Mouse (Mus musculus): Measurements from ENCODE around the gene Herpud1. TPM values are rescaled to one million over a fixed set of nuclear protein-coding genes. Genes with fewer than 3 reads are reported as not detected.

Herpud1 gene
- total and polyA plus RNA-seq, 3 experiments: 124 to 257 (median 206) TPM

GRCm38 (mm10) chr8:94415218-94415617 lies 29.0 kb downstream of the Herpud1 start:
- TF ChIP-seq ELF1 (IDR thresholded peaks at IDR 0.05; ENCODE audit: low read depth, low read length) (no peak), CHD2 (IDR thresholded peaks at IDR 0.05; ENCODE audit: low read length) (no peak), USF1 (IDR thresholded peaks at IDR 0.05; ENCODE audit: low read depth, low read length) (peak; percentile 41; the same call in 1 of the 2 replicates), SMC3 (IDR thresholded peaks at IDR 0.05; ENCODE audit: low read depth, low read length) (no peak), USF2 (conservative IDR thresholded peaks at IDR 0.05; ENCODE audit: low read depth, low read length) (0 out of 2 replicates have a peak, but pooled peaks have one; percentile 5), NELFE (IDR thresholded peaks at IDR 0.05; ENCODE audit: low read depth, low read length) (no peak), CTCF (conservative IDR thresholded peaks at IDR 0.05 in 1 of 2, IDR thresholded peaks at IDR 0.05 in 1 of 2; ENCODE audit: low read depth in 2 of 2, low read length in 2 of 2) (no peak), TBP (conservative IDR thresholded peaks at IDR 0.05; ENCODE audit: low read depth, low read length) (no peak), HCFC1 (IDR thresholded peaks at IDR 0.05; ENCODE audit: low read depth, low read length) (no peak)
- Histone ChIP-seq H3K4me1 (ENCODE audit: control insufficient read depth in 1 of 2, insufficient read depth in 2 of 2) (peaks cover 12 to 23% of the 10 kb centered on the region in 2 experiments; a peak in 3 of 4 replicates), H3K4me2 (ENCODE audit: insufficient read depth, low read depth, poor library complexity, severe bottlenecking) (no peak overlapping the region), H3K4me3 (replicated peaks in 1 of 3; ENCODE audit: low read depth in 2 of 3, low read length in 2 of 3, poor library complexity in 1 of 3) (no peak overlapping the region), H3K27ac (ENCODE audit: insufficient read depth, low read depth) (no peak overlapping the region), H3K9me3 (replicated peaks; ENCODE audit: low read length) (no peaks in the 10 kb centered on the region), H3K79me2 (replicated peaks; ENCODE audit: control insufficient read depth, extremely low read depth, insufficient read depth, poor library complexity, severe bottlenecking) (no peaks in the 10 kb centered on the region), H3K9ac (ENCODE audit: insufficient read depth, low read depth) (no peak overlapping the region), H3K27me3 (replicated peaks) (no peaks in the 10 kb centered on the region), H3K36me3 (replicated peaks in 1 of 2; ENCODE audit: control insufficient read depth in 1 of 2, insufficient read depth in 1 of 2, low read length in 1 of 2) (no peaks in the 10 kb centered on the region)
- DNase-seq (ENCODE audit: extremely low read depth): no peak
- in situ Hi-C loops (cut with MboI; ENCODE audit: low pct_ligation_motif_present, low pct_unique_long_range_greater_than_20kb, low sequenced_read_pairs): no loop called here
- dilution Hi-C loops (cut with MboI; ENCODE audit: extremely low pct_ligation_motif_present, extremely low pct_unique_long_range_greater_than_20kb, low sequenced_read_pairs): no loop called here

- Histone ChIP-seq H3K36me3 (replicated peaks in 1 of 2; ENCODE audit: control insufficient read depth in 1 of 2, insufficient read depth in 1 of 2, low read length in 1 of 2) (no peaks in the 10 kb centered on the region), H3K4me3 (replicated peaks in 1 of 3; ENCODE audit: low read depth in 2 of 3, low read length in 2 of 3, poor library complexity in 1 of 3) (no peak overlapping the region), H3K79me2 (replicated peaks; ENCODE audit: control insufficient read depth, extremely low read depth, insufficient read depth, poor library complexity, severe bottlenecking) (no peaks in the 10 kb centered on the region), H3K9ac (ENCODE audit: insufficient read depth, low read depth) (no peak overlapping the region), H3K4me1 (ENCODE audit: control insufficient read depth in 1 of 2, insufficient read depth in 2 of 2) (peaks cover 12 to 23% of the 10 kb centered on the region in 2 experiments; a peak in 3 of 4 replicates), H3K4me2 (ENCODE audit: insufficient read depth, low read depth, poor library complexity, severe bottlenecking) (no peak overlapping the region), H3K27ac (ENCODE audit: insufficient read depth, low read depth) (no peak overlapping the region), H3K9me3 (replicated peaks; ENCODE audit: low read length) (no peaks in the 10 kb centered on the region), H3K27me3 (replicated peaks) (no peaks in the 10 kb centered on the region)
- no peak for TF ChIP-seq NELFE (IDR thresholded peaks at IDR 0.05; ENCODE audit: low read depth, low read length)
- TF ChIP-seq SIN3A (IDR thresholded peaks at IDR 0.05; ENCODE audit: low read length): no peak
- no peak for TF ChIP-seq ETS1 (conservative IDR thresholded peaks at IDR 0.05; ENCODE audit: low read depth, low read length)
- TF ChIP-seq ZMIZ1 (IDR thresholded peaks at IDR 0.05; ENCODE audit: low read depth, low read length): no peak
- no peak for TF ChIP-seq CTCF (conservative IDR thresholded peaks at IDR 0.05 in 1 of 2, IDR thresholded peaks at IDR 0.05 in 1 of 2; ENCODE audit: low read depth in 2 of 2, low read length in 2 of 2)
- no peak for TF ChIP-seq JUND (conservative IDR thresholded peaks at IDR 0.05; ENCODE audit: low read depth, low read length)
- no peak for TF ChIP-seq IRF4 (IDR thresholded peaks at IDR 0.05; ENCODE audit: low read depth, low read length)
- TF ChIP-seq POLR2A (IDR thresholded peaks at IDR 0.05; ENCODE audit: low read depth, low read length): no peak
- TF ChIP-seq ZC3H11A (IDR thresholded peaks at IDR 0.05; ENCODE audit: low read depth, low read length): no peak
- TF ChIP-seq USF1 (IDR thresholded peaks at IDR 0.05; ENCODE audit: low read depth, low read length): no peak
- TF ChIP-seq RCOR1 (conservative IDR thresholded peaks at IDR 0.05; ENCODE audit: low read depth, low read length): no peak
- no peak for TF ChIP-seq ZKSCAN1 (IDR thresholded peaks at IDR 0.05; ENCODE audit: borderline replicate concordance, low read depth, low read length)
- no peak for TF ChIP-seq TCF12 (IDR thresholded peaks at IDR 0.05; ENCODE audit: low read depth, low read length)
- no peak for TF ChIP-seq GABPA (IDR thresholded peaks at IDR 0.05; ENCODE audit: insufficient replicate concordance, low read depth, low read length)
- TF ChIP-seq BHLHE40 (IDR thresholded peaks at IDR 0.05; ENCODE audit: low read depth, low read length): no peak
- TF ChIP-seq E2F4 (IDR thresholded peaks at IDR 0.05; ENCODE audit: insufficient replicate concordance, low read depth, low read length): no peak
- TF ChIP-seq MYC (IDR thresholded peaks at IDR 0.05; ENCODE audit: low read depth, low read length): no peak
- no peak for TF ChIP-seq PAX5 (IDR thresholded peaks at IDR 0.05; ENCODE audit: low read length)
- no peak for TF ChIP-seq UBTF (IDR thresholded peaks at IDR 0.05; ENCODE audit: low read depth, low read length)
- DNase-seq (ENCODE audit: extremely low read depth): no peak
- in situ Hi-C loops (cut with MboI; ENCODE audit: low pct_ligation_motif_present, low pct_unique_long_range_greater_than_20kb, low sequenced_read_pairs) (no loop called here), dilution Hi-C loops (cut with MboI; ENCODE audit: extremely low pct_ligation_motif_present, extremely low pct_unique_long_range_greater_than_20kb, low sequenced_read_pairs) (no loop called here)
Observed at GRCm38 (mm10) chr8:94418017-94418416, 31.8 kb downstream of the Herpud1 start.
